In the genomic region with DNA sequence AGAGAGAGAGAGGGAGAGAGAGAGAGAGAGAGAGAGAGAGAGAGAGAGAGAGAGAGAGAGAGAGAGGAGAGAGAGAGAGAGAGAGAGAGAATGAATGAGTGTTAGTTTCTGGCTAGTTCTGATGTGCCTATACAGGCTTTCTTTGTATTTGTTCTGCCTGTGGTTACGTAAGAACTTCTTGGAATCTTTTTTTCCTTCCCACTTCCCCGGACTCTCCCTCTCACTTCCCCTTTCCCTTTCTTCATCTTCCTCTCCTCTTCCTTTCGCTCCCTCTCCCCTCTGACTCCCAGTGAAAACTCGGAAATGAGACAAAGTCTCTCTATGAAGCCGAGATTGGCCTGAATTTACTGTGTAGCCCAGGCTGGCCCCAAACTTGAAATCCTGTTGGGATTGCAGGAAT, we compare ENCODE assay signal across 23 mouse cellular contexts. TPM values are rescaled to one million over a fixed set of nuclear protein-coding genes. Genes with fewer than 3 reads are reported as not detected.
A peak's percentile ranks its signal among the peaks of the same experiment; 100 is the strongest.
DNase-seq lines count a peak whose midpoint lies in the region; ATAC-seq and TF ChIP-seq lines count a peak whose summit lies in the region.
"Had no signal": no experiment of that assay in that cellular context is flagged by ENCODE, and none has a peak within 500 bp of the region (broad histone marks: within the 10 kb centered on the region; RNA-seq: fewer than 3 reads in every experiment).

No protein-coding gene starts in this region.

- no peak for ATAC-seq in liver, embryonic 12.5 days
- ATAC-seq in granulocyte monocyte progenitor cell, adult 5-6 weeks (replicated peaks; ENCODE audit: poor library complexity, severe bottlenecking) = peak; percentile 77
- ATAC-seq: forebrain, embryonic 14.5 days had no signal

- no peak overlapping the region for H3K4me3 ChIP-seq in liver, embryonic 12.5 days
- H3K4me3 ChIP-seq in CH12.LX (replicated peaks in 1 of 3; ENCODE audit: low read depth in 2 of 3, low read length in 2 of 3, poor library complexity in 1 of 3) = no peak overlapping the region
- H3K4me3 ChIP-seq: embryonic facial prominence, embryonic 15.5 days; erythroblast, embryonic 14.5 days; forebrain, embryonic 10.5 days; heart, adult 2 months; heart, embryonic 15.5 days; hindbrain, embryonic 15.5 days had no signal

- peak; percentile 38; the same call in 1 of the 2 replicates for TF ChIP-seq EP300 in CH12.LX (IDR thresholded peaks at IDR 0.05; ENCODE audit: low read length)

- H3K9ac ChIP-seq in liver, embryonic 12.5 days = no peak overlapping the region
- no peak overlapping the region for H3K9ac ChIP-seq in CH12.LX (ENCODE audit: insufficient read depth, low read depth)
- H3K9ac ChIP-seq: embryonic facial prominence, embryonic 15.5 days; heart, embryonic 15.5 days; hindbrain, embryonic 15.5 days had no signal

- TF ChIP-seq RAD21 in CH12.LX (IDR thresholded peaks at IDR 0.05; ENCODE audit: low read depth, low read length) = no peak

- dilution Hi-C loops in CH12.LX (cut with MboI; ENCODE audit: extremely low pct_ligation_motif_present, extremely low pct_unique_long_range_greater_than_20kb, low sequenced_read_pairs) = no loop called here

- no peak for TF ChIP-seq CTCF in CH12.LX (conservative IDR thresholded peaks at IDR 0.05 in 1 of 2, IDR thresholded peaks at IDR 0.05 in 1 of 2; ENCODE audit: low read depth in 2 of 2, low read length in 2 of 2)

- H3K9me3 ChIP-seq in liver, embryonic 12.5 days (replicated peaks) = no peaks in the 10 kb centered on the region
- no peaks in the 10 kb centered on the region for H3K9me3 ChIP-seq in CH12.LX (replicated peaks; ENCODE audit: low read length)
- H3K9me3 ChIP-seq: embryonic facial prominence, embryonic 15.5 days; forebrain, embryonic 10.5 days; heart, embryonic 15.5 days; hindbrain, embryonic 15.5 days had no signal

- in situ Hi-C loops in CH12.LX (cut with MboI; ENCODE audit: low pct_ligation_motif_present, low pct_unique_long_range_greater_than_20kb, low sequenced_read_pairs) = no loop called here

- peaks cover 25% of the 10 kb centered on the region for H3K27me3 ChIP-seq in liver, embryonic 12.5 days (replicated peaks)
- no peaks in the 10 kb centered on the region for H3K27me3 ChIP-seq in CH12.LX (replicated peaks)
- H3K27me3 ChIP-seq: embryonic facial prominence, embryonic 15.5 days; heart, embryonic 15.5 days; hindbrain, embryonic 15.5 days had no signal

- H3K4me1 ChIP-seq in liver, embryonic 12.5 days = no peaks in the 10 kb centered on the region
- peaks cover 4 to 12% of the 10 kb centered on the region in 2 experiments; a peak in 3 of 4 replicates for H3K4me1 ChIP-seq in CH12.LX (ENCODE audit: control insufficient read depth in 1 of 2, insufficient read depth in 2 of 2)
- H3K4me1 ChIP-seq: embryonic facial prominence, embryonic 15.5 days; heart, embryonic 15.5 days; hindbrain, embryonic 15.5 days had no signal

- no peaks in the 10 kb centered on the region for H3K79me2 ChIP-seq in CH12.LX (replicated peaks; ENCODE audit: control insufficient read depth, extremely low read depth, insufficient read depth, poor library complexity, severe bottlenecking)

- H3K4me2 ChIP-seq in liver, embryonic 12.5 days = peak overlapping the region; percentile 13; the same call in 1 of the 2 replicates
- H3K4me2 ChIP-seq in CH12.LX (ENCODE audit: insufficient read depth, low read depth, poor library complexity, severe bottlenecking) = no peak overlapping the region
- H3K4me2 ChIP-seq: embryonic facial prominence, embryonic 15.5 days; heart, embryonic 11.5 days; heart, embryonic 15.5 days; hindbrain, embryonic 15.5 days had no signal

- no peak overlapping the region for H3K27ac ChIP-seq in liver, embryonic 12.5 days
- H3K27ac ChIP-seq in CH12.LX (ENCODE audit: insufficient read depth, low read depth) = no peak overlapping the region
- H3K27ac ChIP-seq: embryonic facial prominence, embryonic 15.5 days; forebrain, embryonic 10.5 days; heart, adult 2 months; heart, embryonic 15.5 days; hindbrain, embryonic 15.5 days had no signal

- DNase-seq in liver (no peak), CH12.LX (ENCODE audit: extremely low read depth) (no peak)
- peak; percentile 49 for DNase-seq in yolk sac, embryonic 10.5 days (ENCODE audit: low spot score)
- DNase-seq in thymus, postnatal 10 days (ENCODE audit: low spot score in 2 of 2) = no peak
- DNase-seq in adrenal gland, postnatal 36 days = no peak
- DNase-seq: adrenal gland, adult 2 months; adrenal gland, postnatal 25 days; cerebellum, adult 11 months; cerebellum, adult 8-10 months; cerebellum, postnatal 14 days; embryo, embryonic 11 days; gastrocnemius, postnatal 36 days; heart, adult 2 months; heart, postnatal 14 days had no signal

- TF ChIP-seq POLR2A in CH12.LX (IDR thresholded peaks at IDR 0.05; ENCODE audit: low read depth, low read length) = no peak

- no peaks in the 10 kb centered on the region for H3K36me3 ChIP-seq in liver, embryonic 12.5 days
- H3K36me3 ChIP-seq in CH12.LX (replicated peaks in 1 of 2; ENCODE audit: control insufficient read depth in 1 of 2, insufficient read depth in 1 of 2, low read length in 1 of 2) = no peaks in the 10 kb centered on the region
- H3K36me3 ChIP-seq: embryonic facial prominence, embryonic 15.5 days; forebrain, embryonic 10.5 days; heart, embryonic 15.5 days; hindbrain, embryonic 15.5 days had no signal

- 53% methylated on average over 5 of the region's 5 CpGs for WGBS in liver, embryonic 12.5 days (ENCODE audit: insufficient replicate concordance)

TF ChIP-seq in CH12.LX, 34 proteins besides CTCF, POLR2A, EP300 and RAD21:
- TF ChIP-seq IRF4 (IDR thresholded peaks at IDR 0.05; ENCODE audit: low read depth, low read length) = no peak
- TF ChIP-seq USF1 (IDR thresholded peaks at IDR 0.05; ENCODE audit: low read depth, low read length) = no peak
- no peak for TF ChIP-seq KAT2A (IDR thresholded peaks at IDR 0.05; ENCODE audit: insufficient replicate concordance, low read length)
- TF ChIP-seq USF2 (conservative IDR thresholded peaks at IDR 0.05; ENCODE audit: low read depth, low read length) = no peak
- no peak for TF ChIP-seq BHLHE40 (IDR thresholded peaks at IDR 0.05; ENCODE audit: low read depth, low read length)
- TF ChIP-seq PAX5 (IDR thresholded peaks at IDR 0.05; ENCODE audit: low read length) = no peak
- TF ChIP-seq SMC3 (IDR thresholded peaks at IDR 0.05; ENCODE audit: low read depth, low read length) = no peak
TF ChIP-seq in CH12.LX: peak in this region for 0.

RNA-seq across cellular contexts. Expression of gene Atp6v0a1, which starts 14.6 kb away (rescaled TPM):
- polyA plus RNA-seq in liver, embryonic 12.5 days (2016; fragmentation: Nextera tagmentation; extraction: Ambion mirVana) = 56.5 and 57.6 TPM in 2 replicates
- total RNA-seq in CH12.LX (2012; rRNA removed) (31.3 and 36.1 TPM in 2 replicates), CH12.LX (2014; rRNA removed) (14.1 and 15.1 TPM in 2 replicates)
- polyA plus RNA-seq in CH12.LX (2012; ENCODE audit: insufficient read length, low read depth) = 54.5 and 63.4 TPM in 2 replicates
- total RNA-seq in granulocyte monocyte progenitor cell, adult 5-6 weeks (2014; fragmentation: Nextera tagmentation) = 42.7 and 66.2 TPM in 2 replicates
- 16.8 and 17.9 TPM in 2 replicates for total RNA-seq in granulocyte monocyte progenitor cell, adult 5-6 weeks (2017)
- 100 to 1,000 TPM; 122 to 148 TPM for total RNA-seq in adrenal gland, postnatal 36 days (2021)

RNA-seq across cellular contexts. Expression of gene Cavin1, which starts 24.0 kb away (rescaled TPM):
- 28.9 and 30.0 TPM in 2 replicates for polyA plus RNA-seq in liver, embryonic 12.5 days (2016; fragmentation: Nextera tagmentation; extraction: Ambion mirVana)
- 0.08 and 0.21 TPM in 2 replicates for total RNA-seq in CH12.LX (2012; rRNA removed)
- total RNA-seq in CH12.LX (2014; rRNA removed) = 0.05 TPM in 2 replicates
- 0.13 and 0.25 TPM in 2 replicates for polyA plus RNA-seq in CH12.LX (2012; ENCODE audit: insufficient read length, low read depth)
- total RNA-seq in granulocyte monocyte progenitor cell, adult 5-6 weeks (2014; fragmentation: Nextera tagmentation) = 1.1 and 1.5 TPM in 2 replicates
- 0.93 and 1.6 TPM in 2 replicates for total RNA-seq in granulocyte monocyte progenitor cell, adult 5-6 weeks (2017)
- total RNA-seq in adrenal gland, postnatal 36 days (2021) = 100 to 1,000 TPM; 307 to 340 TPM

RNA-seq across cellular contexts. Expression of gene Stat3, which starts 55.3 kb away (rescaled TPM):
- polyA plus RNA-seq in liver, embryonic 12.5 days (2016; fragmentation: Nextera tagmentation; extraction: Ambion mirVana) = 37.3 and 40.1 TPM in 2 replicates
- total RNA-seq in CH12.LX (2012; rRNA removed) (51.1 and 52.1 TPM in 2 replicates), CH12.LX (2014; rRNA removed) (35.9 TPM in 2 replicates)
- polyA plus RNA-seq in CH12.LX (2012; ENCODE audit: insufficient read length, low read depth) = 66.7 and 69.2 TPM in 2 replicates
- total RNA-seq in granulocyte monocyte progenitor cell, adult 5-6 weeks (2014; fragmentation: Nextera tagmentation) = 51.6 and 54.7 TPM in 2 replicates
- total RNA-seq in granulocyte monocyte progenitor cell, adult 5-6 weeks (2017) = 52.1 and 80.7 TPM in 2 replicates
- 100 to 1,000 TPM in 1 of 2 experiments, 10 to 100 TPM in 1; 74.2 to 109 TPM for total RNA-seq in adrenal gland, postnatal 36 days (2021)

Comparison
In these comparisons a context has a peak if more than half of its experiments do, and no peak if none do; other contexts are left out.
1. RNA of gene Cavin1, which starts 24.0 kb away (total RNA-seq): 307 to 340 TPM in adrenal gland, postnatal 36 days; 0.93 to 1.6 TPM in granulocyte monocyte progenitor cell, adult 5-6 weeks and 0.05 to 0.21 TPM in CH12.LX; every median in the first group is over 100 times any median in the second.